Mouse (Mus musculus) kidney, adult 2 months (tissue): ENCODE results near the gene Blmh.

Source experiments
- CTCF ChIP-seq: fragments of 200-500 bp; conservative IDR thresholded peaks from 2 replicates; pipeline ENCODE4 v1.5.1; 2011; ENCODE audit warnings: low read depth, mild to moderate bottlenecking, control low read depth, low read length, moderate library complexity, mixed read lengths; ENCODE audit not compliant: insufficient read depth, insufficient read length
- POLR2A ChIP-seq: fragments of 200-500 bp; IDR thresholded peaks from one replicate; pipeline ENCODE4 v1.6.1; 2011; ENCODE audit warnings: low read depth, low read length, control low read depth

GRCm38 (mm10) chr11:76884451-76884850 is 40.2 kb upstream of the Blmh start:
- TF ChIP-seq CTCF: no peak
- no peak for TF ChIP-seq POLR2A
